Mouse (Mus musculus): ENCODE measurements at regions not wholly inside any gene's neighbourhood (a gene's known extent, or its start where the extent isn't known, plus 50 kb on each side); places are given as distances from the start of the nearest gene placed in this dataset.

GRCm38 (mm10) chr9:33901313-33902076 lies 584.2 kb upstream of the Kirrel3 start:
- no peak for ATAC-seq (ENCODE audit: poor library complexity, severe bottlenecking)

DNA sequence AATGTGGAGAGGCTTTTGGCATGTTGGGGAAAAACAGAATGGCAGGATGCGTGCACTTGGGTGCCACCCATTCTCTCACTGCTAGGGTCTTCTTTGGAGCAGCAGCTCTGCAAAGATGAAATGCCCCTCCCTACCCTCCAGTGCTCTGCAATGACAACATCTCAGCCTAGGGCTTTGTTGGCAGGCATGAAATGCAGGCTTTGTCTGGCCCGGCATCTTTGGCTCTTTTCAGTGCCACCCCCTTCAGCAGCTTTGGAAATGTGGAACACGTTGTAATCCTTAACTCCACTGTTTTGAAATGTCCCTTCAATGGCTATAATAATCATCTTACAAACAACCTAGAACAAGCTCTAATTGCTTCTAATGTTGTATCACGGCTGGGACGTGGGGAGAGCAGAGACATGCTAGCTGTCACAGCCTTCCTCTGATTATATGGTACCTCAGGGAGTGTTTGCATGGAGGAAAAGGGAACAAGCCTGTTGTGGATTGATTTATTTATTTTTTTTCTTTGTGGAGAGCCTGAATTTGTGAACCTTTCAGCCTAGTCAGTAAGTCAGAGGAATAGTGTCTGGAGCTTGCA lies 581.6 kb upstream of the Kirrel3 start:
- ATAC-seq (ENCODE audit: poor library complexity, severe bottlenecking), result no peak

DNA sequence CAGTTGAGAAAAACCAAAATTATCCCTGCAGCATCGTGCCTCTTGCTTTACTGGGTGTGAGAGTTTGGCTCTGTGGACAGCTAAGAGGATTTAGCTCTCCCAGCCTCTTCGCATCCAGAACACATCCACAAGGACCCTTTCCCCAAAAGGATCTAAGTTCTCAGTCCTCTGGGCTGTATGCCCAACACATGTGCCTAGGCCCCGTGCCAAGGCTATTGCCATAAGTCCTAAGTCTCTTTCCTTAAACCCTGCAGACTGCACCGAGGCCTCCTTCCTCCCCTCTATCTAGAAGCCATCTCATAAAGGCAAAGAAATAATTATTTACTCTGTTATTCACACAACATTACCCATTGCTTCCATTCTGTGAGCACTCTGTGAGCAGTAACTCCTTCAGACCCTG lies 570.8 kb upstream of the Kirrel3 start:
- ATAC-seq (ENCODE audit: poor library complexity, severe bottlenecking), result no peak

- no peak for ATAC-seq (ENCODE audit: poor library complexity, severe bottlenecking)
Observed at GRCm38 (mm10) chr9:33915349-33916056, 570.2 kb upstream of the Kirrel3 start.

DNA sequence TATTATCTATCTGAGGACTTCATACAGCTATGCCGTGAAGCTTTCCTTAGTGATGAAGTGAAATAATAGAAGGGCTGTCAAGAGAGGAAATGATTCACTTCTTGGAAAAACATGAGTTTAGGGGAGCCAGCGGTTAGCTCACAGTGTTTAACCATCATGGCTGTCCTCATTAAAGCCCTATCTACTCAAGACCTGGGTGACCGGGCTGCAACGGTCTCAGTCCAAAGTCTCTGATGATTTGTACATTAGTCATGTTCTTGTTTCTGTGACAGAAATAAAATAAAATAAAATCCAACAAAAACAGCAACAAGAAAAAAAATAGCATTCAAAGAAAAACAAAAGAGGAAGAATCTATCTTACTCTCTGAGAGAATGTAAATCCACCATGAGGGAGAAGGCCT lies 555.4 kb upstream of the Kirrel3 start:
- no peak for ATAC-seq (ENCODE audit: poor library complexity, severe bottlenecking)

- no peak for ATAC-seq (ENCODE audit: poor library complexity, severe bottlenecking)
Observed at GRCm38 (mm10) chr9:33934071-33934470, 551.6 kb upstream of the Kirrel3 start.

- no peak for ATAC-seq (ENCODE audit: poor library complexity, severe bottlenecking)
Observed at GRCm38 (mm10) chr9:33954319-33954718, 531.4 kb upstream of the Kirrel3 start.

Measured in megakaryocyte, adult 5-6 weeks (primary cell).